ENCODE assay signal across 8 mouse cellular contexts in genomic region chr5:48430459-48430858, GRCm38 (mm10).
DNase-seq lines count a peak whose midpoint lies in the region; ATAC-seq and TF ChIP-seq lines count a peak whose summit lies in the region.

No protein-coding gene starts in this region.

- ATAC-seq in hindbrain, postnatal 0 days: peak; percentile 59
- peak; percentile 65 for ATAC-seq in megakaryocyte progenitor cell, adult 5-6 weeks (replicated peaks; ENCODE audit: poor library complexity)

- no peaks in the 10 kb centered on the region for H3K4me1 ChIP-seq in cortical plate, adult 2 months (ENCODE audit: control insufficient read depth, insufficient read depth, low read length)
- no peaks in the 10 kb centered on the region for H3K4me1 ChIP-seq in hindbrain, postnatal 0 days (ENCODE audit: insufficient read depth, low read length)

- no peaks in the 10 kb centered on the region for H3K9me3 ChIP-seq in hindbrain, postnatal 0 days (ENCODE audit: low read length)

- TF ChIP-seq CTCF in cortical plate, adult 2 months (IDR thresholded peaks at IDR 0.05; ENCODE audit: extremely low read depth, insufficient read depth, low read length): peak; percentile 69
- TF ChIP-seq CTCF in hindbrain, postnatal 0 days (IDR thresholded peaks at IDR 0.05; ENCODE audit: low read depth): peak; percentile 76

- no peak for TF ChIP-seq POLR2A in cortical plate, adult 2 months (IDR thresholded peaks at IDR 0.05; ENCODE audit: extremely low read depth, insufficient read depth, low read length)

- no peak overlapping the region for H3K27ac ChIP-seq in cortical plate, adult 2 months (ENCODE audit: insufficient read depth, low read length)
- H3K27ac ChIP-seq in hindbrain, postnatal 0 days: no peak overlapping the region

- no peak overlapping the region for H3K4me3 ChIP-seq in cortical plate, adult 2 months (ENCODE audit: insufficient read depth, low read length)
- no peak overlapping the region for H3K4me3 ChIP-seq in hindbrain, postnatal 0 days (ENCODE audit: low read length)

- H3K36me3 ChIP-seq in hindbrain, postnatal 0 days (ENCODE audit: insufficient read depth, low read length): no peaks in the 10 kb centered on the region

- H3K9ac ChIP-seq in hindbrain, postnatal 0 days (replicated peaks; ENCODE audit: low read length): no peak overlapping the region

- no peak overlapping the region for H3K4me2 ChIP-seq in hindbrain, postnatal 0 days (ENCODE audit: low read depth, low read length)

- DNase-seq in layer of hippocampus, adult 11-12 months (ENCODE audit: low spot score): peak; percentile 46
- no peak for DNase-seq in layer of hippocampus, adult 9-11 months
- peak; percentile 21 for DNase-seq in R1 (ENCODE audit: low read depth, low spot score)
- DNase-seq in hindbrain, postnatal 0 days (ENCODE audit: low spot score): peak; percentile 86
- no peak for DNase-seq in spleen, postnatal 14 days (ENCODE audit: low spot score in 2 of 2)
- DNase-seq in thymus, postnatal 0 days (ENCODE audit: low spot score): no peak

- H3K27me3 ChIP-seq in hindbrain, postnatal 0 days (ENCODE audit: insufficient read depth, low read length): no peaks in the 10 kb centered on the region

Comparison
In these comparisons a context has a peak if more than half of its experiments do, and no peak if none do; other contexts are left out.
1. DNase-seq: peak in layer of hippocampus, adult 11-12 months (single experiment), R1 (single experiment) and hindbrain, postnatal 0 days (single experiment); none in layer of hippocampus, adult 9-11 months (single experiment), spleen, postnatal 14 days (0 of 2) and thymus, postnatal 0 days (single experiment).